Mouse (Mus musculus): ENCODE measurements around the gene Ceacam5.

Gene Ceacam5

GRCm38 (mm10) chr7:17712938-17713337, at the start of gene Ceacam5:
Gene Ceacam5, plus strand, starts transcription at chr7:17713238.
- no peak for DNase-seq (ENCODE audit: low spot score in 2 of 2)

All from urinary bladder, adult 18-20 months (tissue).